Mouse (Mus musculus): ENCODE measurements around the gene Fam174b. TPM values are rescaled to one million over a fixed set of nuclear protein-coding genes. Genes with fewer than 3 reads are reported as not detected.

Gene Fam174b
- polyA plus RNA-seq, 1 experiment, result 23.7 TPM

- Histone ChIP-seq H3K4me3 (ENCODE audit: insufficient read depth, low read length) (no peak overlapping the region), H3K4me1 (ENCODE audit: control insufficient read depth, insufficient read depth, low read length) (no peaks in the 10 kb centered on the region), H3K27ac (ENCODE audit: insufficient read depth, low read length) (no peak overlapping the region)
- no peak for TF ChIP-seq POLR2A (IDR thresholded peaks at IDR 0.05; ENCODE audit: extremely low read depth, insufficient read depth, low read length)
- TF ChIP-seq CTCF (IDR thresholded peaks at IDR 0.05; ENCODE audit: extremely low read depth, insufficient read depth, low read length), result no peak
These were observed 52.1 kb downstream of the Fam174b start for GRCm38 (mm10) chr7:73792155-73792554.

- H3K4me3 ChIP-seq (ENCODE audit: insufficient read depth, low read length), result no peak overlapping the region
- H3K27ac ChIP-seq (ENCODE audit: insufficient read depth, low read length), result no peak overlapping the region
- TF ChIP-seq POLR2A (IDR thresholded peaks at IDR 0.05; ENCODE audit: extremely low read depth, insufficient read depth, low read length) (no peak), CTCF (IDR thresholded peaks at IDR 0.05; ENCODE audit: extremely low read depth, insufficient read depth, low read length) (no peak)
- no peaks in the 10 kb centered on the region for H3K4me1 ChIP-seq (ENCODE audit: control insufficient read depth, insufficient read depth, low read length)
These were observed 52.5 kb downstream of the Fam174b start for GRCm38 (mm10) chr7:73792641-73793040.

DNA sequence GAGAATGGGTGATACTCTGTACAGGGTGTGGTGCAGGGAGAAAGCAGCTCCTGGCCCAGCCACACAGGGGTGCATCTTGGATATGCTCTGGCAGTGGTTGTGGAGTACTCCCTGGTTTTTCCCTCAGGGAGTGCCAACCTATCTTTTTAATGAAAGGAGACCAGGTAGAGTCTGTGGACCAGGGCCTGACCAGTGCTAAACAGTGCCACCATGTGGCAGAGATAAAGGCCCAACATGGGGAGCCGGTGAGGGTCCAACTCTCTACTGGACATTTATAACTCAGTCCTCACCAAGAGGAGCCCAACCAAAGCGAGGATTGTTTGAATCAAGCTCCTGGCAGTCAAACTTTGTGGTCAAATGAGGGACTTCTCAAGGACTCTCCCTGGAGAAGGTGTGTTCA, 69.2 kb downstream of the Fam174b start:
- TF ChIP-seq POLR2A (IDR thresholded peaks at IDR 0.05; ENCODE audit: extremely low read depth, insufficient read depth, low read length), result no peak
- TF ChIP-seq CTCF (IDR thresholded peaks at IDR 0.05; ENCODE audit: extremely low read depth, insufficient read depth, low read length), result peak; percentile 33
- Histone ChIP-seq H3K4me1 (ENCODE audit: control insufficient read depth, insufficient read depth, low read length) (no peaks in the 10 kb centered on the region), H3K4me3 (ENCODE audit: insufficient read depth, low read length) (no peak overlapping the region), H3K27ac (ENCODE audit: insufficient read depth, low read length) (no peak overlapping the region)

DNA sequence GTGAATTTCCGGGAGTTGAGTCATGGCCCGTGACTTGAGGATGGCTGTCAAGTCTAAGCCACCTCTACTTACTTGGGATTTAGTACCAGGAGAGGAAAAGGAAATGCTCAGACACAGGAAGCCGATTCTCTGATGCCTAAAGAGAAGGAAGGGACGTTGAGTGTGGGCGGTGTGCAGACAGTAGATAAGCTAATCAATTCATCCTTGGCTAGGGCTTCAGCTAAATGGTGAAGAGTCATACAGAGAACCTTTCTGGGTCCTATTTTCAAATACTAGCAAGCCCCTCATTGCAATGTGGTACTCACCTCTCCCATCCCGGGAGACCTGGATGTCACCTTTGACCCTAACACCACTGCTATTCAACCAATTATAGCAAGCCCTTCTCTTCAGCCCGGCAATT, 71.3 kb downstream of the Fam174b start:
- H3K4me3 ChIP-seq (ENCODE audit: insufficient read depth, low read length), result no peak overlapping the region
- H3K27ac ChIP-seq (ENCODE audit: insufficient read depth, low read length), result no peak overlapping the region
- no peak for TF ChIP-seq POLR2A (IDR thresholded peaks at IDR 0.05; ENCODE audit: extremely low read depth, insufficient read depth, low read length)
- TF ChIP-seq CTCF (IDR thresholded peaks at IDR 0.05; ENCODE audit: extremely low read depth, insufficient read depth, low read length), result no peak
- H3K4me1 ChIP-seq (ENCODE audit: control insufficient read depth, insufficient read depth, low read length), result no peaks in the 10 kb centered on the region

- no peak overlapping the region for H3K27ac ChIP-seq (ENCODE audit: insufficient read depth, low read length)
- H3K4me3 ChIP-seq (ENCODE audit: insufficient read depth, low read length), result no peak overlapping the region
- H3K4me1 ChIP-seq (ENCODE audit: control insufficient read depth, insufficient read depth, low read length), result no peaks in the 10 kb centered on the region
- TF ChIP-seq CTCF (IDR thresholded peaks at IDR 0.05; ENCODE audit: extremely low read depth, insufficient read depth, low read length) (no peak), POLR2A (IDR thresholded peaks at IDR 0.05; ENCODE audit: extremely low read depth, insufficient read depth, low read length) (no peak)
These were observed 72.1 kb downstream of the Fam174b start for GRCm38 (mm10) chr7:73812176-73812575.

DNA sequence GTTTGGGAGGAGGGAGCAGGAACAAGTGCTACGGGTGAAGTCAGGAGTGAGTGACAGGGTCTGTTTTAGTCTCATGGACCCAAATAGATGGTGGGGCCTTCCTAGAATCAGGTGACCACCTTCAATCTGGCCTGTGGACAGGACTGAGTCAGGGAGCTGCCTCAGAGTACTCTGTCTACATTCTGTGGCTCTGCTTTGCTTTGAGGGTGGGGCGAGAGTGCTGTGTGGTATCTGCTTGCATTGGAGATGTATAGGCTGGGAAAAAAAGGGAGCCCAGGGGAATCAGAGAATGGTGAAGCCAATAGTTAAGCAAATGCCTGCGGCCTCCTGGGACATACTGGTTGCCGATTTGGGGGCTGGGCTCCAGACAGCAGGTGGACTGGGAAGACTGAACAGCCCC, 73.8 kb downstream of the Fam174b start:
- TF ChIP-seq CTCF (IDR thresholded peaks at IDR 0.05; ENCODE audit: extremely low read depth, insufficient read depth, low read length) (no peak), POLR2A (IDR thresholded peaks at IDR 0.05; ENCODE audit: extremely low read depth, insufficient read depth, low read length) (no peak)
- Histone ChIP-seq H3K4me3 (ENCODE audit: insufficient read depth, low read length) (no peak overlapping the region), H3K27ac (ENCODE audit: insufficient read depth, low read length) (no peak overlapping the region), H3K4me1 (ENCODE audit: control insufficient read depth, insufficient read depth, low read length) (no peaks in the 10 kb centered on the region)

DNA sequence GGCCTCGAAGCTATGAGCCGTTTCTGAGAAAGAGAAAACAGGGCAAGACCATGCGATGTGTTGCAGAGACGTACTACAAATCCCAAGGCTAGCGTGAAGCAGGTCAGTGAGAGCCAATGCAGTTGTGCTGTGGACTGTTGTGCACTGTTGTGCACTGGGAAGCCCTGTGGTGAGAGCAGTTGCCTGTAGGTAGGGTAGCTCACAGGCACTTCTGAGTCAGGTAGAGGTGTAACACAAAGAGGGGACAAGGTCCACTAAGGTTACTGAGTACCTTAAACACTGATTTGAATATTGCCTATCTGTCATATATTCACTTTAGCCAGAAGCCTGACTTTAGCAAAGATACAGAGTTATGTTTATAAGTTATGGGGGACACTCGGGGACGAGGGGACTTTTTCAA, 74.4 kb downstream of the Fam174b start:
- no peak overlapping the region for H3K27ac ChIP-seq (ENCODE audit: insufficient read depth, low read length)
- no peaks in the 10 kb centered on the region for H3K4me1 ChIP-seq (ENCODE audit: control insufficient read depth, insufficient read depth, low read length)
- no peak overlapping the region for H3K4me3 ChIP-seq (ENCODE audit: insufficient read depth, low read length)
- TF ChIP-seq CTCF (IDR thresholded peaks at IDR 0.05; ENCODE audit: extremely low read depth, insufficient read depth, low read length) (no peak), POLR2A (IDR thresholded peaks at IDR 0.05; ENCODE audit: extremely low read depth, insufficient read depth, low read length) (no peak)

GRCm38 (mm10) chr7:73816255-73816996, 76.3 kb downstream of the Fam174b start:
- Histone ChIP-seq H3K4me1 (ENCODE audit: control insufficient read depth, insufficient read depth, low read length) (no peaks in the 10 kb centered on the region), H3K27ac (ENCODE audit: insufficient read depth, low read length) (no peak overlapping the region), H3K4me3 (ENCODE audit: insufficient read depth, low read length) (no peak overlapping the region)
- TF ChIP-seq POLR2A (IDR thresholded peaks at IDR 0.05; ENCODE audit: extremely low read depth, insufficient read depth, low read length) (no peak), CTCF (IDR thresholded peaks at IDR 0.05; ENCODE audit: extremely low read depth, insufficient read depth, low read length) (no peak)

- Histone ChIP-seq H3K4me1 (ENCODE audit: control insufficient read depth, insufficient read depth, low read length) (no peaks in the 10 kb centered on the region), H3K4me3 (ENCODE audit: insufficient read depth, low read length) (no peak overlapping the region), H3K27ac (ENCODE audit: insufficient read depth, low read length) (no peak overlapping the region)
- no peak for TF ChIP-seq POLR2A (IDR thresholded peaks at IDR 0.05; ENCODE audit: extremely low read depth, insufficient read depth, low read length)
- TF ChIP-seq CTCF (IDR thresholded peaks at IDR 0.05; ENCODE audit: extremely low read depth, insufficient read depth, low read length), result no peak
These were observed 79.3 kb downstream of the Fam174b start for GRCm38 (mm10) chr7:73819366-73819765.

Other genes with a start within 250 kb of the Fam174b start
- 31.6 and 33.5 TPM in 2 replicates for gene Chd2, start 198.5 kb upstream of the Fam174b start, polyA plus RNA-seq (2012; rRNA removed)

Data from cortical plate, adult 2 months (tissue).